Mouse (Mus musculus): ENCODE results near the gene Dthd1. TPM values are rescaled to one million over a fixed set of nuclear protein-coding genes. Genes with fewer than 3 reads are reported as not detected.

Gene Dthd1
- total RNA-seq (2017): not detected in 3 replicates

DNA sequence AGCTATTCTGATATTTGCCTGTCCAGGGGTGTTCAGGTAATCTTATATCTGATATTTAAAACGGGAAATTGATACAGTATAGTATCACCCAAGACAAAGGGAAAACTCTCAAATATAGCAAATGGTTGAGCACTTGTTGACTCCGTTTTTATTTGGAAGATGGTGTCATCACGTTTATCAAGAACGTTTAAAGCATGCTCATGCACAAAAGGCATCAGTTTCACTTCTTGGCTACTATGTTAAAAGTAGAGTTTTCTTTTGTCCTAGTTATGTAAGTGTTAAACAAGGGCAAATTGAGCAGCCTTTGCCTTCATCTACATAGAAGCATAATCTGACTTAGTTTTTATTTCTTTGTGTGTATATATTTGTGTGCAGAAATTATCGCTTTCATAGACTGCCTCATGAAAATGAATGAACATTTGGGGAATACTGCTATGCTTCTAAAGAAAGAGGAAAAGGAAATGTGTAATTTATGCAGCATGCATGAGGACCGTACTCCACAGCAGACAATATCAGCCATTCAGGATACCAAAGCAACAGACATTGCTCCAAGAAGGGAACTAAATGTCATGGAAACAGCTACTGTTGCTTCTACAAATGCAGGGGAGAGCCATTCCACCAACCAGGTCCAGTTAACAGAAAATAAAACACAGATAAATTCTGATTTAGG, at the start of gene Dthd1:
Gene Dthd1, plus strand, starts transcription at position 422 of the 670 bp plus-strand sequence.
- no peak for ATAC-seq (replicated peaks; ENCODE audit: insufficient number of reproducible peaks, low FRiP score, low TSS enrichment, poor library complexity, severe bottlenecking)

- ATAC-seq (replicated peaks; ENCODE audit: insufficient number of reproducible peaks, low FRiP score, low TSS enrichment, poor library complexity, severe bottlenecking): no peak
These were observed 49.5 kb upstream of the Dthd1 start for GRCm38 (mm10) chr5:62764161-62764560.

- no peak for ATAC-seq (replicated peaks; ENCODE audit: insufficient number of reproducible peaks, low FRiP score, low TSS enrichment, poor library complexity, severe bottlenecking)
These were observed 48.2 kb upstream of the Dthd1 start for GRCm38 (mm10) chr5:62765459-62765783.

DNA sequence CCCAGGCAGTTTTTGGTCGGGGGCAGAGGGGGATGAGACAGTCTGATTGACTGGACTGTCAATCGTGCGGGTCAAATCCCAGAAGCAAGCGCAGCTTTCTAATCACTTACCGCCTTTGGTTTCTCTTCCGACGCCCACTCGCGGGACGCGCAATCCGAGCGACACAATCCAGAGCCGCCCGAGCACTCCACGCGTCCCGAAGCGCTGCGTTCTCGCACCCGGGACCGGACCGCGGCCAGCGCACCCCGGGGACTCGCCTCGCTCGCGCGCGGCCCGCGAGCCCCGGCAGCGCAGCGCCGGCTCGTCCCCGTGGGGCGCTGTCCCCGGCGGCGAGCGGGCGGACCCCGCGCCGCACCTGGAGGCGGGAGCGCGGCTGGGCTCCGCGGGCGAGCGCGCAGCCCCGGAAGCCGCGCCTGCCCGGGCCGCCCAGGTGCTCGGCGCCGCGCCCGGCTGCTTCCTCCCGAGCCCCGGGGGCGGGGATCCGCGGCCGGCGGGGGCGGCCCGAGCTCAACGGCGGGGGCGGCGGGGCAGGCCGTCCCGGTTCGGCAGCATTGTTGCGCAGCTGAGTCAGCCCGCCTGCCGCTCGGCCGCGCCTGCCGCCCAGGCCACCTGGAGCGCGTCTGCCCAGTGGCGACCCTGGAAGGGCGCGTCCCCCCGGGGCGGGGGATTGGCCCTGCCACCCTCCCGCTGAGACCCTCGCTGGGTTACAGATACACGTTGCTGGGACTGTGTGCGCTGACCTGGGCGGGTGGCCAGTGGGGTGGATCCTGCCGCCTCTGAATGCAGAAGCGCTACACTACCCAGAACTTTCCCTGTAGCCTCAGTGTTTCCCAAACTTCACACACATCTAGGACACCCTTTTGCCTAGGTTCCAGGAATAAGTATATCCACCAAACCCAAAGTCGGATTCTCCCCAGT, 47.6 kb upstream of the Dthd1 start, which contains the start of gene Arap2:
Gene Arap2, minus strand, starts transcription at position 376 of the 918 bp plus-strand sequence.
- no peak for ATAC-seq (replicated peaks; ENCODE audit: insufficient number of reproducible peaks, low FRiP score, low TSS enrichment, poor library complexity, severe bottlenecking)

DNA sequence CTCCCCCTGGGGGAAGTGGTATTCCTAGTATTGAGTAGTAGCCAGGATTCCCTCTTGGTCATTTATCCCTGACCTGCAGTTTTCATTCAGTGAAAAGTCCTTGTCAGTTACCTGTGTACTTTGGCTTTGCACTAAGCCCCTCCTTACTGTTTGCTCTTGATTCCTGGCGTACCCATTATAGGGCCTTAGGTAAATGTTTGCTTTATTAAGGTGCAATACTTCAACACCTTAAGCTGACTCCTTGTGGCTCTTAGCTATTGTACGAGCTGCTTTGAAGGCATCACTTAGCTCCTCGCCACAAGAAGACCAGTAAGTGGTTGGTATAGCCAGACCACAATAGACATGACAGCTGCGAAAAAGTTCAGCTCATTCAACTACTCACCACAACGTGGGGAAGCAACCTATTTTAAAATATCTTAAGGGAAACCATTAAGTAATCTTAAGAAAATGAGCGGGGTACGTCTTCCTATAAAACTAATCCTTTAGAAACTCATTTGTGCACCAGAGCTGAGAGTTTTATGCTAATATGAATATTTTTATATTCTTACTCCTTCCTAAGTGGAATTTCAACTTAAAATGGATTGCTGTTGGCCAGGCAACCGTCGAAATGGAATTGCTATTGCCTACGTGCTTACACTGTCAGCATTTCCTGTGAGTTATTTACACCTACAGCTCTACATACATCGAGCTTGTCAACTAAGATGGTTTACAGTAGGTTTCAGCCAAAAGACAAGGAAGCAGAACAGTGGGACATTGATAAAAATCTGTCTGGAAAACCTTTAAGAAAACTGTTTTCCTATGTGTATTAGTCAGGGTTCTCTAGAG, 41.6 kb upstream of the Dthd1 start:
- ATAC-seq (replicated peaks; ENCODE audit: insufficient number of reproducible peaks, low FRiP score, low TSS enrichment, poor library complexity, severe bottlenecking): no peak

DNA sequence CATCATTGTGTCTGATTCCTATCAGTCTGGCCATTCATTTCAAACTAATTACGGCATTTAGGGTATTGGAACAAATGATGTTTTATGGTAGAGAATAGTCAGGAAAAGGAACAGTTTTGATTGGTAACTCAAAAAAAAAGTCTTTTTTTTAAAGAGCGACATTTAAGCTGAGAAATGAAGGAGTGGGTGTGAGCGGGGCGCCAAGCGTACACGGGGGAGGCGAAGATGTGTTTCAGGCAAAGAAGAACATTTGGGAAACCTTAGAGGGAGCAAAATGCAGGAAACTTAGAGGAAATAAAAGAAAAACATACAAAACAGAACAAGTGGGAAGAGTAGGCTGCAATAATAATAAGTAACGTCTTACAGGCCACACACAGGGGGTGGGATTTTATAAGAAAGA, 35.8 kb upstream of the Dthd1 start:
- ATAC-seq (replicated peaks; ENCODE audit: insufficient number of reproducible peaks, low FRiP score, low TSS enrichment, poor library complexity, severe bottlenecking): no peak

- ATAC-seq (replicated peaks; ENCODE audit: insufficient number of reproducible peaks, low FRiP score, low TSS enrichment, poor library complexity, severe bottlenecking): no peak
These were observed 34.9 kb upstream of the Dthd1 start for GRCm38 (mm10) chr5:62778682-62779081.

GRCm38 (mm10) chr5:62786809-62787208, 26.8 kb upstream of the Dthd1 start:
- no peak for ATAC-seq (replicated peaks; ENCODE audit: insufficient number of reproducible peaks, low FRiP score, low TSS enrichment, poor library complexity, severe bottlenecking)

GRCm38 (mm10) chr5:62790921-62791564, 22.6 kb upstream of the Dthd1 start:
- peak; percentile 92 for ATAC-seq (replicated peaks; ENCODE audit: insufficient number of reproducible peaks, low FRiP score, low TSS enrichment, poor library complexity, severe bottlenecking)

DNA sequence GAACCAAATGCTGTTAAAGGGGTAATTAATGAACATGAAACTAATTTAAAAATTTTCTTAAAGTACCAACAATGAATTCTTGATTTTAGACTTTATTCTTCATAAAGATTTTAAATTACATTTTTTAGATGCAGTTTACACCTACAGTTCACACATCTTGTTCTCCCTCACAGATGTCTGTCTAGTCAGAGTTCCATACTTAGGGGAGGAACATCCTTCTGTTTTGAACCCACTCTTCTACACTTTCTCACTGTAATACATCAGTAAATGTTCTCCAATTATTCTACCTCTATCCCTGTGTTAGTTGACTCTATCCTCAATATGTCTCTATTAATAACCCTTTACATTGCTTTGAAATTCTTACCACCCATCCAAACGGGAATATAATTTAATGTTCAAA, 20.8 kb upstream of the Dthd1 start:
- no peak for ATAC-seq (replicated peaks; ENCODE audit: insufficient number of reproducible peaks, low FRiP score, low TSS enrichment, poor library complexity, severe bottlenecking)

DNA sequence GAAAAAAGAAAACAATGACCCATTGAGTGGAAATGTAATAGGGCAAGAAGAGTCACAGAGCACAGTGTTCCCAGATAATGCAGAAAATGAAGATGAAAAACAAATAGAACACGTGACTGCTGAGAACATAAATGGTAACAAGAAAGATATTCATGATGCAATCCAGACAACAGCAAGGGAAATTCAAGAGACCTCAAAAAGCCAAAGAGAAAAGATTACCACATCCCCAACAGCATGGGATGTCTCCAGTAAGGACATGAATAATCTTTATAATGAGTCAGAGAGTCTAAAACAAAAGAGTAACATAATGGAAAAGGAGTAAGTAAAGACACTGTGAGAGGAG, 420 bp downstream of the Dthd1 start:
- ATAC-seq (replicated peaks; ENCODE audit: insufficient number of reproducible peaks, low FRiP score, low TSS enrichment, poor library complexity, severe bottlenecking): no peak

GRCm38 (mm10) chr5:62815741-62816140, 2.1 kb downstream of the Dthd1 start:
- ATAC-seq (replicated peaks; ENCODE audit: insufficient number of reproducible peaks, low FRiP score, low TSS enrichment, poor library complexity, severe bottlenecking): peak; percentile 99

DNA sequence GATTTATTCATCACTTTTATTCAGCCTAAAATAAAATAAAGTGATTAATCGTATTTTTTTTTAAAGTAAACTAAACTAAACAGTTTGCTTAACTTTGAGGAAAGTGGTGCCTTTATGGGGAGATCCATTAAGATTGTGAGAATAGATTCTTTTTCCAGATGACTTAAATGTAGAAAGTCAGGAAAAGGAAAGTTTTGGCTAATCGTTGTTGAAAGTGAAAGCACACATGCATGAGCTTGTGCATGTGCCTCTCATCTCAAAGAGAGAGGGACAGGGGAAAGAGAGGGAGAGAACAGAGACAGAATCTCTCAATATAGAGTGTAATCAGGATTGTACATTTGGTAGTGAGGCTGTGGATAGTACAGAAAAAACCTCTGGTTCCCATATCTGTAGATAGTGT, 5.9 kb downstream of the Dthd1 start:
- ATAC-seq (replicated peaks; ENCODE audit: insufficient number of reproducible peaks, low FRiP score, low TSS enrichment, poor library complexity, severe bottlenecking): no peak

DNA sequence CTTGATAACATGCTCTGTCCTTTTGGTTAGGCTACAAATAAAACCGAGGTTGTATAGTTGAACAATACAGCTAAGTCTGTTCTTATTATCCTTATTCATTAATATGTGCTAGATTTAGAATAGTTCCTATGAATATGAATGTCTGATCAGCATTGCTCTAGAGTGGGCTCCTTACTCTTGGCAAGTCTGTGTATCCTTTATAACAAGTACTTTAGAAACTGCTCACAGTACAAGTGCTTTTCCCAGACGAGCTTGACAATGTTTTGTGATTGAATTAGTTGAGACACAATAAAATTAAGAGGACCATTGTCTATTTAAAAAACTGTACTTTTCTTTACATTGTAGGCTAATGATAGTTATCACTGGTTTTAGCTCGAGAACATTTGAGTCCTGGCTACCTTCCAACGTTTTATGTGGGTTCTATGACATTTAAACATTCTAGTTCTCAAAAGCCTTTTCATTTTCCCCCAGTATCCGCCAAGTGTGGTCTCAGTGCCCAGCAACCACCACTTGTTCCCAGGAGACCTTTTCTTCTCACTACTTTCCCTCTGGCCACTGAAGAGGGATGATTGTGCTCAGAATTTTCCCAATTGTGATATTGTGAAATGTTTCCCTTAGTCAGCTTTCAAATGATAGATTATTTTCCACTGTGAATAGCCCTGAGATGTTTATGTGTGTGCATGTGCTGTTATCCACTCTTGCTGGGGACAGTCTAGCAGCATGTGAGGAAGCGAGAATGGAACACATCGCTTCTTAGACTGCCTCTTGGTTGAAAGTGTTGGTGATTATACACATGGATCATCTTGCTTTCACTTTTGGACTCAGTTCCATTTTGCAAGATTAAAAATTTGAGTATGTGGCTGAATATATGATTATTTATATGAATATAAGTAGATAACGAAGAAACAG, 7.0 kb downstream of the Dthd1 start:
- no peak for ATAC-seq (replicated peaks; ENCODE audit: insufficient number of reproducible peaks, low FRiP score, low TSS enrichment, poor library complexity, severe bottlenecking)

GRCm38 (mm10) chr5:62842955-62843730, 29.5 kb downstream of the Dthd1 start:
- ATAC-seq (replicated peaks; ENCODE audit: insufficient number of reproducible peaks, low FRiP score, low TSS enrichment, poor library complexity, severe bottlenecking): peak; percentile 60

- ATAC-seq (replicated peaks; ENCODE audit: insufficient number of reproducible peaks, low FRiP score, low TSS enrichment, poor library complexity, severe bottlenecking): peak; percentile 79
These were observed 33.0 kb downstream of the Dthd1 start for GRCm38 (mm10) chr5:62846571-62847131.

DNA sequence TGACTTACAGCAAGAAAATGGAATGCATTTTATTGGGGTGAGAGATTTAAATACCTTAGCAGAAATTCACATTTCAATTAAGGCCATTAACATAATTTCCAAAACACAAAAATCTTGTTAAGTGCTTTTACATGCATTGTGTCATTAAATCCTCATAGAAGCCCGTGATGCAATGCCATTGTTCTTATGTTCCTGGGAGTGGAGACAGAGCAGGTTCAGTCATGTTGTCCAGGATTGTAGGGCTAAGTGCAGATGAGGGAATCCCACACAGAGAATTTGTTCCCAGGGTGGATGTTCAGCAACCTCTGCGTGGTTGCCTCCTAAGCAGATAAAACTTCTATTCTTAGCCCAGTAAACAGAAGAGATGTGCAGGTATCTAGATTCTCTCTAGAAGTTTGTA, 37.7 kb downstream of the Dthd1 start:
- no peak for ATAC-seq (replicated peaks; ENCODE audit: insufficient number of reproducible peaks, low FRiP score, low TSS enrichment, poor library complexity, severe bottlenecking)

Data from monocyte, adult 5-6 weeks (primary cell).